ENCODE assay signal across 7 mouse cellular contexts in genomic region chr14:102980481-102980880, GRCm38 (mm10). TPM values are rescaled to one million over a fixed set of nuclear protein-coding genes. Genes with fewer than 3 reads are reported as not detected.
A peak's percentile ranks its signal among the peaks of the same experiment; 100 is the strongest.
DNase-seq lines count a peak whose midpoint lies in the region; ATAC-seq lines count a peak whose summit lies in the region.

No protein-coding gene starts in this region.

- H3K9ac ChIP-seq in limb, embryonic 12.5 days (replicated peaks) = peak overlapping the region; percentile 81
- no peak overlapping the region for H3K9ac ChIP-seq in midbrain, embryonic 11.5 days (ENCODE audit: low read length)

- no peak overlapping the region for H3K27ac ChIP-seq in limb, embryonic 12.5 days
- no peak overlapping the region for H3K27ac ChIP-seq in midbrain, embryonic 11.5 days (ENCODE audit: low read depth, low read length)

- H3K36me3 ChIP-seq in limb, embryonic 12.5 days = no peaks in the 10 kb centered on the region
- no peaks in the 10 kb centered on the region for H3K36me3 ChIP-seq in midbrain, embryonic 11.5 days (ENCODE audit: control insufficient read depth, insufficient read depth, low read length)
- H3K36me3 ChIP-seq in splenic B cell, adult 2 months (ENCODE audit: control insufficient read depth, insufficient read depth, low read length, poor library complexity, severe bottlenecking) = 0 out of 2 replicates have a peak, but pooled peaks cover 2% of the 10 kb centered on the region

- peak overlapping the region; percentile 87 for H3K4me2 ChIP-seq in limb, embryonic 12.5 days
- H3K4me2 ChIP-seq in midbrain, embryonic 11.5 days = peak overlapping the region; percentile 3; the same call in 1 of the 2 replicates

- no peaks in the 10 kb centered on the region for H3K9me3 ChIP-seq in limb, embryonic 12.5 days
- no peaks in the 10 kb centered on the region for H3K9me3 ChIP-seq in midbrain, embryonic 11.5 days (ENCODE audit: control insufficient read depth, low read length)

- peaks cover 5% of the 10 kb centered on the region for H3K27me3 ChIP-seq in limb, embryonic 12.5 days
- H3K27me3 ChIP-seq in midbrain, embryonic 11.5 days (ENCODE audit: control insufficient read depth, insufficient read depth, low read length) = peaks cover 12% of the 10 kb centered on the region
- no peaks in the 10 kb centered on the region for H3K27me3 ChIP-seq in splenic B cell, adult 2 months (ENCODE audit: control insufficient read depth, insufficient read depth, low read length, poor library complexity, severe bottlenecking)

- peak overlapping the region; percentile 72 for H3K4me3 ChIP-seq in limb, embryonic 12.5 days (replicated peaks)
- peak overlapping the region; percentile 11; the same call in 1 of the 2 replicates for H3K4me3 ChIP-seq in midbrain, embryonic 11.5 days (ENCODE audit: low read depth, low read length)

- WGBS in limb, embryonic 12.5 days = 12% methylated on average over 7 of the region's 7 CpGs
- whole genome bisulfite sequencing in midbrain, embryonic 11.5 days = 16% methylated on average over 7 of the region's 7 CpGs

- peak; percentile 32 for DNase-seq in adrenal gland, adult 2 months
- DNase-seq in cerebellum, adult 18-20 months = peak; percentile 53 to 58
- peak; percentile 17 to 33 for DNase-seq in frontal cortex, postnatal 10 days (ENCODE audit: low spot score in 2 of 2)
- peak; percentile 42 for DNase-seq in induced T-regulatory cell, adult 2 months (ENCODE audit: low read depth)
- peak; percentile 85 for DNase-seq in midbrain, embryonic 11.5 days (ENCODE audit: low spot score, missing footprints)
- DNase-seq in splenic B cell, adult 2 months (ENCODE audit: low read depth, low spot score) = peak; percentile 76

- ATAC-seq in limb, embryonic 12.5 days (ENCODE audit: insufficient number of reproducible peaks, insufficient read depth, low FRiP score, low TSS enrichment, low read depth) = no peak
- no peak for ATAC-seq in midbrain, embryonic 11.5 days (ENCODE audit: low FRiP score)

- H3K4me1 ChIP-seq in limb, embryonic 12.5 days (replicated peaks) = peaks cover 7% of the 10 kb centered on the region; the same call in 1 of the 2 replicates
- H3K4me1 ChIP-seq in midbrain, embryonic 11.5 days (ENCODE audit: control insufficient read depth, insufficient read depth, low read length) = no peaks in the 10 kb centered on the region; the same call in 1 of the 2 replicates

RNA-seq across cellular contexts. Expression of gene Kctd12, which starts 2.0 kb away (rescaled TPM):
- total RNA-seq in adrenal gland, adult 2 months (2021) = 10 to 100 TPM; 29.3 to 33.3 TPM
- 35.9 and 38.5 TPM in 2 replicates for polyA plus RNA-seq in adrenal gland, adult 2 months (2012; rRNA removed)
- polyA plus RNA-seq in limb, embryonic 12.5 days (2016; fragmentation: Nextera tagmentation; extraction: Ambion mirVana) = 15.8 and 20.9 TPM in 2 replicates
- 9.3 and 13.7 TPM in 2 replicates for polyA plus RNA-seq in midbrain, embryonic 11.5 days (2014; fragmentation: Nextera tagmentation; extraction: Ambion mirVana)

Comparison
In these comparisons a context has a peak if more than half of its experiments do, and no peak if none do; other contexts are left out.
1. DNase-seq: peak in every context shown above with its lines; median percentile 85 in midbrain, embryonic 11.5 days; 76 in splenic B cell, adult 2 months; 56 in cerebellum, adult 18-20 months; 42 in induced T-regulatory cell, adult 2 months; 32 in adrenal gland, adult 2 months; 25 in frontal cortex, postnatal 10 days.